Mouse (Mus musculus): ENCODE results near the gene Ttc4.

- TF ChIP-seq CTCF (IDR thresholded peaks at IDR 0.05; ENCODE audit: borderline replicate concordance, control insufficient read depth, extremely low read depth, insufficient read depth, low read length, poor library complexity) (peak; percentile 71; the same call in 1 of the 2 replicates), POLR2A (IDR thresholded peaks at IDR 0.05; ENCODE audit: control insufficient read depth, extremely low read depth, insufficient read depth, low read length, poor library complexity) (no peak)
Observed at GRCm38 (mm10) chr4:106699989-106700388, 21.2 kb upstream of the Ttc4 start.

All from thymus, adult 2 months (tissue).